Mouse (Mus musculus): ENCODE data around the gene Tex30. TPM values are rescaled to one million over a fixed set of nuclear protein-coding genes. Genes with fewer than 3 reads are reported as not detected.
"Not testable (repeated sequence)": the region's sequence is repeated elsewhere in the genome, so short reads cannot be mapped to it uniquely, and the experiment has no call there.

Tex30 gene
- polyA plus RNA-seq, 1 experiment, result 5.8 TPM

DNA sequence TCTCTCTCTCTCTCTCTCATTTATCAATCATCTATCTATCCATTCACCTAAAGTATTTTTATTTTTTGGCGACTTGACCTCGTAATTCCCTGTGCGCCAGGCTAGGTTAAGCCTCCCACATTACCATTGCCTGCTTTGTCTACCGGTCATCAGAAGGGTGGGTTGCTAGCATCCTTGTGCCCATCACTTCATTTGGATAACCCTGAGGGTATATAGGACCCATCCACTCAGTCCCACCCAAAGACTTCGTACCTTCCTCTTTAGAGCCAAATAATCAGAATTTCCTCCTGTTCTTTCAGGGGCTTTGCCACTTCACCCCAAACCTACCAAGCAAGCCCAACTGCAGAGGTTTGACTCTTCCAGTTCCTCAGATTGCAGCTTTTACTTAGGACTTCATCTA is 698 bp upstream of the Tex30 start:
- WGBS, result 32% methylated on average over 5 of the region's 5 CpGs
- no peak overlapping the region for H3K27ac ChIP-seq (ENCODE audit: insufficient read depth, low read length)
- no peak overlapping the region for H3K4me3 ChIP-seq (ENCODE audit: extremely low read depth, insufficient read depth, insufficient read length)
- TF ChIP-seq CTCF (IDR thresholded peaks at IDR 0.05; ENCODE audit: extremely low read depth, insufficient read depth, insufficient read length, insufficient replicate concordance), result no peak
- DNase-seq (ENCODE audit: low read depth in 1 of 2, low spot score in 2 of 2), result no peak
- no peaks in the 10 kb centered on the region for H3K36me3 ChIP-seq (ENCODE audit: control insufficient read depth, insufficient read depth, low read length)
- no peaks in the 10 kb centered on the region for H3K27me3 ChIP-seq (ENCODE audit: control insufficient read depth, insufficient read depth, low read length)
- peaks cover 2% of the 10 kb centered on the region; the same call in 1 of the 2 replicates for H3K4me1 ChIP-seq (ENCODE audit: control insufficient read depth, insufficient read depth, insufficient read length)

DNA sequence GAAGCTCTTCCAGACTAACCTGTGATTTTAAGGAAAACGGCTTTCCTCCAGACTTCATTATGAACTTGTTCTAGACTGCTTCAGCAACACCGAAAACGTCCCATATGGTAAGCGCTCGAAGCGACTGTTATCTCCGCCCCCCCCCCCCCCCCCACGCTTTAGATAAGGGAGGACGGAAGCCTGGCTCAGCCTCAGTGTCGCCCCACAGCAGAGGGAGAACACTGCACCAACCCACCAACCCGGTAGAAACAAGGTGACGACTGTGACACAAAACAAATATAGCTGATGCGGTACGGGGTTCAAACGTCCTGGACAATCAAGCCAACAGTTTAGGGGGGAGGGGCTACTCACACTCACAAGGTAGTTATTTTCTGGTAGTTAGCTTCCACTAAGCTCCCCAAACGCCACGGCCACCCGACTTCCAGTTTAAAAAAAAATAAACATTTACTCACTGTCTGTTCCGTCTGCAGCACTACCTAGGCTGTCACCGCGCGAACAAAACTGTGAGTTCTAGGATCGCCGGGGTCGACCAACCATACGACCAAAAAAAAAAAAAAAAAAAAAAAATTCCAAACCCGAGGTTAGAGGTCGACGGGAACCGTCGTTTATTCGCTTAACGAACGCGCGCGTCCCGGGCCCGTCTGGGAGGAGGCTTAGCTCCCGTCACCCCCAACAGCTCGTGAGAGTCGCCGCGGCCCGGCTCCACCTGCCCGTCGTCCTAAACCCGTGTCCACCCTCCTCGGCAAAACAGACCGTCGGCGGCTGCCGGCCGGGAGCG is 604 bp downstream of the Tex30 start:
- H3K4me1 ChIP-seq (ENCODE audit: control insufficient read depth, insufficient read depth, insufficient read length), result peaks cover 2% of the 10 kb centered on the region; the same call in 1 of the 2 replicates
- under 1% methylated on average over 55 of the region's 55 CpGs for WGBS
- TF ChIP-seq CTCF (IDR thresholded peaks at IDR 0.05; ENCODE audit: extremely low read depth, insufficient read depth, insufficient read length, insufficient replicate concordance) (no peak), POLR2A (IDR thresholded peaks at IDR 0.05; ENCODE audit: low read depth, low read length) (peak; percentile 53)
- H3K4me3 ChIP-seq (ENCODE audit: extremely low read depth, insufficient read depth, insufficient read length), result peak overlapping the region; percentile 89
- H3K27me3 ChIP-seq (ENCODE audit: control insufficient read depth, insufficient read depth, low read length), result no peaks in the 10 kb centered on the region
- H3K36me3 ChIP-seq (ENCODE audit: control insufficient read depth, insufficient read depth, low read length), result no peaks in the 10 kb centered on the region
- peak overlapping the region; percentile 90 for H3K27ac ChIP-seq (ENCODE audit: insufficient read depth, low read length)
- peak; percentile 40 to 49 for DNase-seq (ENCODE audit: low read depth in 1 of 2, low spot score in 2 of 2)

DNA sequence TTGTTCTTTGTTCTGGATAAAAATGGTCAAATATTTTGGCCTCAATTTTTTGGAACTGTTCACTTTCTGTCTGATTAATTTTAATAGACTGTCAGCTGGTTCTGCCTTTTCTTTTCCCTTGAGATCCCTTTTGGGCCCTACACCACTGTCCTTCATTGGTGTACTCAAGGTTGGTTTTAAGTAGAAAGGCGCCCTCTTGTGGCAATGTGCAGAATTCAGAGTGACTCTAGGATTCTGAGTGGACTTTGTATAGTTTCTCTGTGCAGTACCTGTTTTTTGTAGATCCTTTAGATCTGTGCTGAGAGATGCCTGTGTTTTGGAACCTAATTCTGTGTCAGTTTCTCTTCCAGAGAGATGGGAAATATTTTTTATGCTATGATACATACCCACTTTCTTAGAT is 37.6 kb downstream of the Tex30 start:
- H3K36me3 ChIP-seq (ENCODE audit: control insufficient read depth, insufficient read depth, low read length), result no peaks in the 10 kb centered on the region
- no peak overlapping the region for H3K27ac ChIP-seq (ENCODE audit: insufficient read depth, low read length)
- no peaks in the 10 kb centered on the region for H3K27me3 ChIP-seq (ENCODE audit: control insufficient read depth, insufficient read depth, low read length)
- DNase-seq (ENCODE audit: low read depth in 1 of 2, low spot score in 2 of 2), result peak; percentile 47 to 55
- H3K4me3 ChIP-seq (ENCODE audit: extremely low read depth, insufficient read depth, insufficient read length), result no peak overlapping the region
- peaks cover 2% of the 10 kb centered on the region; the same call in 1 of the 2 replicates for H3K4me1 ChIP-seq (ENCODE audit: control insufficient read depth, insufficient read depth, insufficient read length)
- 0% methylated on average over 1 of the region's 1 CpGs for WGBS
- no peak for TF ChIP-seq POLR2A (IDR thresholded peaks at IDR 0.05; ENCODE audit: low read depth, low read length)
- TF ChIP-seq CTCF (IDR thresholded peaks at IDR 0.05; ENCODE audit: extremely low read depth, insufficient read depth, insufficient read length, insufficient replicate concordance), result no peak

- TF ChIP-seq POLR2A (IDR thresholded peaks at IDR 0.05; ENCODE audit: low read depth, low read length), result no peak
- no peak for TF ChIP-seq CTCF (IDR thresholded peaks at IDR 0.05; ENCODE audit: extremely low read depth, insufficient read depth, insufficient read length, insufficient replicate concordance)
- H3K27me3 ChIP-seq (ENCODE audit: control insufficient read depth, insufficient read depth, low read length), result no peaks in the 10 kb centered on the region
- WGBS, result 97% methylated on average over 6 of the region's 6 CpGs
- no peak overlapping the region for H3K4me3 ChIP-seq (ENCODE audit: extremely low read depth, insufficient read depth, insufficient read length)
- H3K4me1 ChIP-seq (ENCODE audit: control insufficient read depth, insufficient read depth, insufficient read length), result peaks cover 2% of the 10 kb centered on the region; the same call in 1 of the 2 replicates
- H3K27ac ChIP-seq (ENCODE audit: insufficient read depth, low read length), result no peak overlapping the region
- no peaks in the 10 kb centered on the region for H3K36me3 ChIP-seq (ENCODE audit: control insufficient read depth, insufficient read depth, low read length)
- DNase-seq (ENCODE audit: low read depth in 1 of 2, low spot score in 2 of 2), result no peak
Observed at GRCm38 (mm10) chr1:44063439-44063838, 38.8 kb downstream of the Tex30 start.

- Histone ChIP-seq H3K27me3 (ENCODE audit: control insufficient read depth, insufficient read depth, low read length) (no peaks in the 10 kb centered on the region), H3K4me3 (ENCODE audit: extremely low read depth, insufficient read depth, insufficient read length) (no peak within 1 kb of the TSS), H3K4me1 (ENCODE audit: control insufficient read depth, insufficient read depth, insufficient read length) (peaks cover 2% of the 10 kb centered on the region; the same call in 1 of the 2 replicates), H3K27ac (ENCODE audit: insufficient read depth, low read length) (no peak within 1 kb of the TSS), H3K36me3 (ENCODE audit: control insufficient read depth, insufficient read depth, low read length) (no peaks in the 10 kb centered on the region)
- no peak for DNase-seq (ENCODE audit: low read depth in 1 of 2, low spot score in 2 of 2)
- TF ChIP-seq CTCF (IDR thresholded peaks at IDR 0.05; ENCODE audit: extremely low read depth, insufficient read depth, insufficient read length, insufficient replicate concordance) (no peak), POLR2A (IDR thresholded peaks at IDR 0.05; ENCODE audit: low read depth, low read length) (no peak)
- 75% methylated on average over 2 of the region's 2 CpGs for WGBS
Observed at GRCm38 (mm10) chr1:44061836-44062235, 40.4 kb downstream of the Tex30 start, which contains the start of gene Gm8251. Gm8251 (minus strand) TSS chr1:44061936.

DNA sequence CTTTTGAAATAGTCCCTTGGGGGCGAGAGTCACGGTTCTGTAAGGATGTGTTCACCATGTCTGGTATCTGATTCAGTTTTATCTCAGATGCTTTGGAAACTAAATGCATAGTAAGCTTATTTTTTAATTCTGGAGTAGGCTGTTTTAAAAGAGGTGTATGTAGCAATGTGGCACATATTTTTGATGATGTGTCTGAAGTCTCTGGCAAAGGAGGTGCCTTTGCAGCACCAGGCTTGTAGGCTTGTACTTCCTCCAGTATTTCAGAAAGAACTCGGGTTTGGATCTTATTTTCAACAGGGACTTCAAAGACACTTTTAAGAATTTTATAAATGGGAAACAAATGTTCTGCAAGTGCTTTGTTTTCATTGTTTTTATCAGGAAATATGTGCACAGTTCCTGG is 44.4 kb downstream of the Tex30 start:
- no peak for TF ChIP-seq POLR2A (IDR thresholded peaks at IDR 0.05; ENCODE audit: low read depth, low read length)
- TF ChIP-seq CTCF (IDR thresholded peaks at IDR 0.05; ENCODE audit: extremely low read depth, insufficient read depth, insufficient read length, insufficient replicate concordance), result no peak
- WGBS, result 70% methylated on average over 3 of the region's 3 CpGs

DNA sequence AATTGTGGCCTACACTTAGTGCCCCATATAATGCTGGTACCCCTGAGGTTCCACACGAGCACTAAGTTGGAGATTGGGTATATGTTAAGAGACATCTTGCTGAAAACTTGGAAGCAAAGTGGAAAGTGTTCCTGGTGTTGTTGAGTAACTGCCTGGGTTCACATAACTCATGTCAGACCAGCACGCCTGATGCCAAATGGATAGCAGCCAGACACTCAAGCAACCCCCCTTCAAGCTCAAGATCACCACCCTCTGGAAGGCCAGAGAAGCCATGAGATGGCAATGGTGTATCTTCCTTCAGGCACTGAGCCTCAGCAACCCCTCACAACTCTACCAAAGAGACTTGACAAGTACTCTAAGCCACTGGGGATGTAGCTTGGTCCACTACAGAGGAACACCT is 55.7 kb downstream of the Tex30 start:
- TF ChIP-seq CTCF (IDR thresholded peaks at IDR 0.05; ENCODE audit: extremely low read depth, insufficient read depth, insufficient read length, insufficient replicate concordance), result no peak
- TF ChIP-seq POLR2A (IDR thresholded peaks at IDR 0.05; ENCODE audit: low read depth, low read length), result no peak
- H3K27me3 ChIP-seq (ENCODE audit: control insufficient read depth, insufficient read depth, low read length), result no peaks in the 10 kb centered on the region
- no peak for DNase-seq (ENCODE audit: low read depth in 1 of 2, low spot score in 2 of 2)
- 92% methylated on average over 2 of the region's 2 CpGs for whole genome bisulfite sequencing
- H3K4me3 ChIP-seq (ENCODE audit: extremely low read depth, insufficient read depth, insufficient read length), result no peak overlapping the region
- peaks cover 3% of the 10 kb centered on the region; the same call in 1 of the 2 replicates for H3K4me1 ChIP-seq (ENCODE audit: control insufficient read depth, insufficient read depth, insufficient read length)
- no peak overlapping the region for H3K27ac ChIP-seq (ENCODE audit: insufficient read depth, low read length)
- H3K36me3 ChIP-seq (ENCODE audit: control insufficient read depth, insufficient read depth, low read length), result no peaks in the 10 kb centered on the region

More for the DNA sequence above, 44.4 kb downstream of the Tex30 start:
- peaks cover 2% of the 10 kb centered on the region; the same call in 1 of the 2 replicates for H3K4me1 ChIP-seq (ENCODE audit: control insufficient read depth, insufficient read depth, insufficient read length)
- DNase-seq (ENCODE audit: low read depth in 1 of 2, low spot score in 2 of 2), result no peak
- H3K36me3 ChIP-seq (ENCODE audit: control insufficient read depth, insufficient read depth, low read length), result no peaks in the 10 kb centered on the region
- H3K27ac ChIP-seq (ENCODE audit: insufficient read depth, low read length), result no peak overlapping the region
- H3K4me3 ChIP-seq (ENCODE audit: extremely low read depth, insufficient read depth, insufficient read length), result no peak overlapping the region
- H3K27me3 ChIP-seq (ENCODE audit: control insufficient read depth, insufficient read depth, low read length), result no peaks in the 10 kb centered on the region

- DNase-seq (ENCODE audit: low read depth in 1 of 2, low spot score in 2 of 2); H3K36me3 ChIP-seq (ENCODE audit: control insufficient read depth, insufficient read depth, low read length); H3K4me3 ChIP-seq (ENCODE audit: extremely low read depth, insufficient read depth, insufficient read length); H3K27me3 ChIP-seq (ENCODE audit: control insufficient read depth, insufficient read depth, low read length); H3K27ac ChIP-seq (ENCODE audit: insufficient read depth, low read length); H3K4me1 ChIP-seq (ENCODE audit: control insufficient read depth, insufficient read depth, insufficient read length): not testable (repeated sequence)
- WGBS, result 87% methylated on average over 5 of the region's 5 CpGs
Observed at GRCm38 (mm10) chr1:44045689-44046088, 56.6 kb downstream of the Tex30 start.

Measured in spleen, adult 2 months (tissue).